Mouse (Mus musculus) adrenal gland, postnatal 10 days (tissue): ENCODE results near the gene Arhgef39. TPM values are rescaled to one million over a fixed set of nuclear protein-coding genes. Genes with fewer than 3 reads are reported as not detected.
A peak's percentile ranks its signal among the peaks of the same experiment; 100 is the strongest.

Experiments
- DNase-seq: peaks from one replicate; pipeline ENCODE4 v3.0.0; 2021; ENCODE audit warnings: mixed read lengths
- total RNA-seq, 2 experiments: library from RNA; stranded (reverse); gene quantifications; 2 replicates each; pipeline ENCODE4 v1.2.3; 2021

Gene Arhgef39
- total RNA-seq, 2 experiments from 2014 or later: 6.2 to 10.9 TPM

DNA sequence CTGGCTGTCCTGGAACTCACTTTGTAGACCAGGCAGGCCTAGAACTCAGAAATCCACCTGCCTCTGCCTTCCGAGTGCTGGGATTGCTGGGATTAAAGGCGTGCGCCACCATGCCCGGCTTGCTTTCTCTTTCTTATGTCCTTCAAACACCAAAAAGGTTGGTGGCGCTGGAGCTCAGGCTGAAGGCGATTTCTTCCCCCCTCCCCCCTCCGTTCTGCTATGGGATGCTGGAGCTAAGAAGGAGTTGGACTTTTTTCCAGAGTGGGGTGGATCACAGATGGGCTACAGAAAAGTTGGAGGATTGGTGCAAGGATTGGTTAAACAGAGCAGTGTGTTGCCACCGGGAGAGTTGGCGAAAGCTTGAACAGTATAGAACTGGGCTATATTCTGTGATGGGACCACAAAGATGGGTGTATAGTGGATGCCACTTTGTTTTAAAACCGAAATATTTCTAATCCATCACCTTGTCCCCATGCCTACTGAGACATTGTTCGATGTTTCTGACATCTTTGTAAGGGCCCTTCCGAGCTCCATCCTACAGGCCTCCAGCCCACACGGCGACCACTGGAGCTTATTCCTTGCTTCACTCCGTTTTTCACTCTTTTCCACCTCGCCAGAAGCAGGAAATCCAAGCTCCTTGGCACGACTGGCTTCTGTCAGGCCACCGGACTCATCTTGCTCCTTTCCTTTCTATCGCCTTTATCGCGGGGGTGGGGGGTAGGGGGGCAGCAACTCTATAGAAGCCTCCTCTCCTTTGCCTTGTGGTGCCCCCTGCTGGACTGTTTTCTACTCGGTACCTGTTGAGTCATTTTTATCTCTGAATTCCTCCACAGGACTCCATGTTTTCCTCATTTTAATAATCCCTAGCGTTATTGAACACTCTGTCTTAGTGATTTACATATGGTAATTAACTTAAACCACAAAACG is 20.3 kb downstream of the Arhgef39 start:
- peak; percentile 82 for DNase-seq

DNA sequence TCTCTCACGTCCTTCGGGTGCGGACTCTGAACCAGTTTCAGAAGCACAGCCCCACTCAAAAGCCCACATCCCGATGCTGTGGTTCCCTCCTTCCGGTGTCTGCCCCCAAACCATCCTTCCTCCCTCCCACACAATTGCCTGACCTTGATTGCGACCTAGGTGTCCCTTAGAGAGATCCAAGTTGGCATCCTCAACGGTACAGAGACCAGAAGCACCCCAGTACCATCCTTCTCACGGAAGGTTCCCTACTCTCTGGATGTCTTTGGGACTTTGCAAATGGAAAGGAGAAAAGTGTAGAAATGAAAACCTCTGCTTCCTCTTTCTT is 21.0 kb downstream of the Arhgef39 start:
- no peak for DNase-seq

DNA sequence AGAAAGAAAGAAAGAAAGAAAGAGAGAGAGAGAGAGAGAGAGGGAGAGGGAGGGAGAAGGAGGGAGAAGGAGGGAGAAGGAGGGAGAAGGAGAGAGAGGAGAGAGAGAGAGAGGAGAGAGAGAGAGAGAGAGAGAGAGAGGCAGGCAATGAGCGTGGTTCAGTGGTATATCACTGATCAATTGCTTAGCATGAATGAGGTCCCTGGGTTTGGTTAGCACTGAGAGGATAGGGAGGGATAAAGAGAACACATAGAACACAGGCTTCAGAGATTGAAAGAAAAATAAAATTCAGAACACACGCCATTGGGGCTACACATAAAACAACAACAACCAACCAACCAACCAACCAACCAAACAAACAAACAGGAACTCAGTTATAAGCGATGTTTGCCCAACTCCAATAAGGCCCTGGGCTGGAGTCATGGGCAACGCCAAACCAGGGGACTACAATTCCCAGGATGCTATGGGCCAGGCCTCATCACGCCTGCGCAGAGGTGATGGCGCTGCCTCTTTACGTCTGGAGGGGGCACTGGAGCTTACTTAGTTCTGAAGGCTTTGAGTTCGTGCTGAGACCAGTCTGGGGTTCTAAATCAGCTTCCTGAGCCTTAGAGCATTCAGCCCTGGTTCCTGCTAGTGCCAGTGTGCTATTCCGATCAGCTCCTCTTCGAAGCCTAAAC is 21.5 kb downstream of the Arhgef39 start:
- DNase-seq: peak; percentile 91

GRCm38 (mm10) chr4:43476604-43477003 is 22.9 kb downstream of the Arhgef39 start:
- DNase-seq: no peak

GRCm38 (mm10) chr4:43473636-43474035 is 25.9 kb downstream of the Arhgef39 start:
- DNase-seq: no peak

DNA sequence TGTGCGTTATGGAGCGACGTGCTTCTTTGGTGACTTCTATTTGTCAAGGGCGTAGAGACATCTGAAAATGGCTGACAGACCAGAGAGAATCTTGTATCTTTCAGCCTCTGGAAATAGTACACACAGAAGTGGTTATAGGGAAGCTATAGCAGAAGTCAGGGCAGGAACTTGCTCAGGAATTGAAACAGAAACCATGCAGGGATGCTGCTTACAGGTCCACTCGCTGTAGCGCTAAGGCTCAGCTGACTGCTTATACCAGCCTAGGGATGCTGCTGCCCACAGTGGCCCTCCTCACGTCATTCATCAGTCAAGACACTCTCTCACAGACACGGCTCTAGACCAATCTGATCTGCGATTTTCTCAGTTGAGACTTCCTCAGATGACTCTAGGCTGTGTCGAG is 29.2 kb downstream of the Arhgef39 start:
- DNase-seq: no peak

DNA sequence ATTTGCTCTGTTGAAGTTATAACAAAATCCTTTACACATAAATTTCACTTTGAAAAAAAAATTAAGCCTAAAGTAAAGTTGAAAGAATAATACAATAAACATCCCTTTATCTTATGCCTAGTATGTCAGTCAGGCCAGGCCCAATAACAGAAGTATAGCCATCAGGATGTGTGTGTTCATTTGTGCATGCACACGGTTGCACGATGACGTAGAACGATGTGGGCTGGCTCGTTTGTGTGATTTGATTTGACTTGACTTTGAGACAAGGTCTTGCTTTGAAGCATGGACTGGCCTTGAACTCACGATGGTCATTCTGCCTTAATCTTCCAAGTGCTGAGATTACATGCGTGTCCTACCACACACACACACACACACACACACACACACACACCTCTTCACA is 32.6 kb downstream of the Arhgef39 start:
- no peak for DNase-seq

DNA sequence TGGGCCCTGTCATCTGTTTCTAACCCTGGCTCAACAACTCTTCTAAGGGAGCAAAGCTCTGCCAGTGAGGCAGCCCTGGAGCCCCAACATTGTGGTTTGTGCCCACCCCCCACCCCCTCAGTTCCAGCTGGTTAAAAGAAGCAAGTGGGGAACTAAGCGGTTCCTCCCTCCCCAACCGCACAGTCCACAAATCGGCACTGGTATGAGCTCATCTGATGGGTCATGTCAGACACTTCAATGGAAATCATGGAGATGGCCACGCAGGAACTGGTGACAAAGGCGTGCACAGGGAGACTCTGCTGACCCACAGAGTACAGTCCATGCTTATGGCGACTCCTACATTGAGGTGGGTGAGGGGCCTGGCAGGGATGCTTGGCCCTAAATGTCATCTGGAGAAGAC is 33.6 kb downstream of the Arhgef39 start:
- no peak for DNase-seq

DNA sequence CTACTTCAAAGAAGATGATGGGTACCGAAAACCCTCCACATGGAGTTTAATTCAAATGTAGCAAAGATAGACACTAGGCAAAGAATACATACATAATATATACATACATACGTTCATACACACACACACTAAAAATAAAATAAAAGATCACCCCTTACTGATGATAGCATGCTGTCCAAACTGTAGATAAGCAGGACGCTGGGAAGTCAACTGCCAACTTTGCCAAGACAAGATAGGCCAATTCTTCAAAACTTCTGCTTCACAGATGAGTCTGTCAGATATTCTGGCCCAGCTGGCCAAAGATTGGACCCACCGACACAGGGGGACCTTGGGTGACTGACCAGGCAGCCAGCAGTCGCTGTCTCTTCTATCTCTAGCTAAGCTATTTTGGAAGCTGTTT is 36.4 kb downstream of the Arhgef39 start:
- no peak for DNase-seq

GRCm38 (mm10) chr4:43457124-43457523 is 42.4 kb downstream of the Arhgef39 start:
- DNase-seq: no peak

DNA sequence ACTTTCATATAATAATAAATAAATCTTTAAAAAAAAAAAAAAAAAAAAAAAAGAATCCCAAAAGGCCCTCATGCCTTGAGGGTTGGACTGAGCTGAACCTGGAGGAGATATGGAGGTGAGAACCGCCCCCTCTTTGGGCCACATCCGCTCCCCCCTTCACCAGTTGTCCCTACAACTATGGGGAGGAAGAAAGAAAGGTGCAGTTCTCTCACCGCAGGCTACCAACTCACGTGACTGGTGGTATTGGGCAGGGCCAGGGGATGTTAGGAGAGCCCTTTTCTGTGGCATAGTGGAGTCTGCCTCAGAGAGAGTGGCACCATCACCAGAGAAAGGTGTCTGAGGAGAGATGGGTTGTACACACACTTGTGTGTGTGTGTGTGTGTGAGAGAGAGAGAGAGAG is 43.0 kb downstream of the Arhgef39 start:
- DNase-seq: no peak

GRCm38 (mm10) chr4:43454041-43454836 is 45.3 kb downstream of the Arhgef39 start, which contains the start of gene Cd72:
Gene Cd72 (minus strand): TSS chr4:43454628.
- DNase-seq: no peak

- no peak for DNase-seq
Measured at GRCm38 (mm10) chr4:43453413-43453812, 46.1 kb downstream of the Arhgef39 start.

GRCm38 (mm10) chr4:43452315-43452714 is 47.2 kb downstream of the Arhgef39 start:
- peak; percentile 45 for DNase-seq

GRCm38 (mm10) chr4:43448554-43448953 is 50.9 kb downstream of the Arhgef39 start:
- peak; percentile 78 for DNase-seq

DNA sequence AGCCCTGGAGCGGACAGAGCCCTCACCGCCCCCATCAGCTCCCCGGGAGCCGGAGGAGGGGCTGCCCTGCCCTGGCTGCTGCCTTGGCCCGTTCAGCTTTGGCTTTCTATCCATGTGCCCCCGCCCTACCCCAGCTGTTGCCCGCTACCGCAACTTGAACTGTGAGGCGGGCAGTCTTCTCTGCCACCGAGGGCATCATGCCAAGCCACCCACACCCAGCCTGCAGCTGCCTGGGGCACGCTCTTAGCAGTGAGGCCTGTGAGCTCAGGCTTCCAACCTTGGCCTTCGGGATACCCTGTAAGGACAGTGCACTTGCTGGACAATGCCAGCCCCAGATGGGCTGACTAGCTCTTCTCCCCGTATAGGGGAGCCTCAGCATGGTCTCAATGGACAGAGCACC is 52.2 kb downstream of the Arhgef39 start:
- DNase-seq: peak; percentile 77

Other genes starting within 250 kb of the Arhgef39 start
- under 1 TPM; 0.36 to 0.73 TPM for gene Atp8b5, start 232.5 kb downstream of the Arhgef39 start, total RNA-seq
- 10 to 100 TPM; 29.9 to 32.1 TPM for gene Rusc2, start 117.7 kb downstream of the Arhgef39 start, total RNA-seq
- gene Fam166b, start 70.6 kb downstream of the Arhgef39 start, total RNA-seq: under 1 TPM; 0.27 to 0.97 TPM
- 10 to 100 TPM; 55.3 to 58.2 TPM for gene Tesk1, start 57.8 kb downstream of the Arhgef39 start, total RNA-seq
- 1 to 10 TPM; 1.9 to 3.2 TPM for gene Cd72, start 45.1 kb downstream of the Arhgef39 start, total RNA-seq
- gene Sit1, start 16.0 kb downstream of the Arhgef39 start, total RNA-seq: under 1 TPM; 0.51 to 0.64 TPM
- gene Ccdc107, start 6.8 kb downstream of the Arhgef39 start, total RNA-seq: 10 to 100 TPM; 41.1 to 45.5 TPM
- under 1 TPM; 0.76 to 0.90 TPM for gene Car9, start 7.3 kb upstream of the Arhgef39 start, total RNA-seq
- 100 to 1,000 TPM; 203 to 822 TPM for gene Tpm2, start 24.1 kb upstream of the Arhgef39 start, total RNA-seq
- 100 to 1,000 TPM in 1 of 2 experiments, 10 to 100 TPM in 1; 90.4 to 108 TPM for gene Creb3, start 62.6 kb upstream of the Arhgef39 start, total RNA-seq
- gene Tln1, start 63.0 kb upstream of the Arhgef39 start, total RNA-seq: 100 to 1,000 TPM; 171 to 192 TPM
- gene Rgp1, start 79.0 kb upstream of the Arhgef39 start, total RNA-seq: 10 to 100 TPM; 41.7 to 54.1 TPM
- gene Gba2, start 79.2 kb upstream of the Arhgef39 start, total RNA-seq: 10 to 100 TPM; 10.5 to 15.4 TPM
- 1 to 10 TPM; 1.8 to 1.9 TPM for gene Msmp, start 84.8 kb upstream of the Arhgef39 start, total RNA-seq
- 10 to 100 TPM; 30.1 to 48.3 TPM for gene Npr2, start 132.2 kb upstream of the Arhgef39 start, total RNA-seq
- under 1 TPM; 0.57 to 0.79 TPM for gene Spag8, start 153.9 kb upstream of the Arhgef39 start, total RNA-seq
- 100 to 1,000 TPM; 106 to 111 TPM for gene Hint2, start 156.8 kb upstream of the Arhgef39 start, total RNA-seq
- gene Tmem8b, start 169.3 kb upstream of the Arhgef39 start, total RNA-seq: 10 to 100 TPM in 1 of 2 experiments, 1 to 10 TPM in 1; 6.6 to 10.7 TPM
- under 1 TPM; 0.15 to 0.36 TPM for gene Fam221b, start 169.4 kb upstream of the Arhgef39 start, total RNA-seq
- gene Olfr70, start 201.1 kb upstream of the Arhgef39 start, total RNA-seq: not detected
- gene Olfr71, start 210.6 kb upstream of the Arhgef39 start, total RNA-seq: not detected
- 1 to 10 TPM; 5.5 to 6.0 TPM for gene Hrct1, start 227.5 kb upstream of the Arhgef39 start, total RNA-seq
- gene Spaar, start 230.3 kb upstream of the Arhgef39 start, total RNA-seq: 1 to 10 TPM; 4.1 to 4.3 TPM